Mouse (Mus musculus) T-cell, adult 66 days (primary cell): ENCODE data around the gene Prss46. TPM values are rescaled to one million over a fixed set of nuclear protein-coding genes. Genes with fewer than 3 reads are reported as not detected.

ENCODE experiments used
- total RNA-seq, 2 experiments: library from RNA; stranded (reverse); gene quantifications; 3 replicates in 1 of 2; 4 replicates in 1 of 2; pipeline ENCODE4 v1.2.4; 2023

Gene Prss46
- total RNA-seq = not detected

GRCm38 (mm10) chr9:110844206-110844605, at the start of gene Prss46:
Prss46 (plus strand) TSS chr9:110844506.

DNA sequence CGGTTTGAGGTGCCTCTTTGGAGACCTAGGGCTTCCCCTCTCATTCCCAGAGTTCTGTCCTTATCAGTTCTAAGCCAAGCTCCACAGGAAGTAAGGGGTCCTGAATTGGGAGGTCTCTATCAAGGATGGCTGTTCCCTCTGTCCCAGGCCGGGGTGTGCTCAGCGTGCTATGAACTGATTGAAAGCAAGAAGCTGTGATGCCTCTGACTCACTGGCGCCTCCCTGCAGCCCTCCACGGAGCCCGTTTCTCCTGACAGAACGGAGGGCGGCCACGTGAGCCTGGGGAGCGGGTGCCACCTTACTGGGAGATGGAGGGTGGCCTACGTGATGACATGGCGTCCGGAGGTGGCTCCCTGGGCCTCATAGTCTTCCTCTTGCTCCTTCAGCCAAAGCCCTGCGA, 46.4 kb upstream of the Prss46 start, which contains the start of gene Prss42:
Gene Prss42 (plus strand): TSS at position 301 of the 400 bp plus-strand sequence.

GRCm38 (mm10) chr9:110813789-110814188, 30.5 kb upstream of the Prss46 start, which contains the start of gene Prss44:
Prss44 (plus strand) TSS chr9:110813994.

DNA sequence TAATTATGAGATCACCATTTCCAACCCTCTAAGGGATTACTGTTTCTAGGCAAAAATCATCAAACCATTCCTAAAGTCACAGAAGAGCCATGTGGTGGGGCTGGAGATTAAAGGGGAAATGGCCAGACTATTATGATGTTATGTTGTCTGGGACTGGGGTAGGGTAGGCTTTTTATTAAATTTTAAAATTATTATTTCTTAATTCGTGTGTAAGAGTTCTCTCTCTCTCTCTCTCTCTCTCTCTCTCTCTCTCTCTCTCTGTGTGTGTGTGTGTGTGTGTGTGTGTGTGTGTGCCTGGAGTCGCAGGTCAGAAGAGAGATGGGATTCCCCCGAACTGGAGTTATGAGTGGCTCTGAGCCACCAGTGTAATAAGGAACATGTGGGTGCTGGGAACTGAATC, 17.9 kb upstream of the Prss46 start, which contains the start of gene Prss43:
Gene Prss43 (plus strand): TSS at position 301 of the 400 bp plus-strand sequence.

GRCm38 (mm10) chr9:110834411-110834810, 9.9 kb upstream of the Prss46 start, which contains the start of gene Prss45:
Prss45 (plus strand) TSS chr9:110834588.

DNA sequence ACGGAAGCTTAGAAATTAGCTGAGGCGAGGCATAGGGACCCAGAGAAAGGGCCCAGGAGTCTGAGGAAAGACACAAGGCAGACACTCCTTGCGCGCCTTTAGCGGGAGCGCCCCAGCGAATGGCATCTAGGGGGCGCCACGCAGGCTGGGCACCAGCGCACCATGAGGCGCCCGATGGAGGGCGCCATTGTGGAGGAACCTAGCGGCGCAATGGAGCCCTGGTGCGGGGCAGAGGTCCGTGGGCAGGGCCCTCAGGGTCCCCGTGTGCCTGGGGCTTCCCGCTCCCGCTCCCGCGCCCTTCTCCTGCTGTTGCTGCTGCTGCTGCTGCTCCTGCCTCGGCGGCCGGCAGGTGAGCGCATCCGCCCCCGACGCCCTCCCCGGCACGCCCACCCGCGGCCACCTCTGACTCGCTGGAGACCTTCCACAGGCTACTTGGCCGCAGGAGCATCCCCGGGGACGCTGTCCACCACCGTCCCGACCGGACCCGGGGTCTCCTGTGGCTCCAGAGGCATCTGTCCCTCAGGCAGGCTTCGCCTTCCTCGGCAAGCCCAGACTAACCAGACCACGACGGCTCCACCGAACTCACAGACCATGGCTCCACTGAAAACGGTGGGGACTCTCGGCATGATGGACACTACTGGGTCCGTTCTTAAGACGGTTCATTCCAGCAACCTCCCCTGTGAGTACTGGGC, 13.6 kb downstream of the Prss46 start, which contains the start of gene Prss50:
Gene Prss50 (plus strand): TSS at position 187 of the 692 bp plus-strand sequence.

GRCm38 (mm10) chr9:110879191-110879920, 35.0 kb downstream of the Prss46 start, which contains the start of gene Als2cl:
Als2cl (plus strand) TSS chr9:110879870.

GRCm38 (mm10) chr9:110879998-110880561, 35.8 kb downstream of the Prss46 start, which contains the start of gene Tmie:
Tmie (minus strand) TSS chr9:110880113.

Other genes with a start within 250 kb of the Prss46 start
- 10 to 100 TPM; 12.2 to 14.3 TPM for gene Nradd, start 220.1 kb upstream of the Prss46 start, total RNA-seq
- 100 to 1,000 TPM; 113 to 134 TPM for gene Nbeal2, start 190.3 kb upstream of the Prss46 start, total RNA-seq
- gene Ccdc12, start 188.0 kb upstream of the Prss46 start, total RNA-seq = 10 to 100 TPM; 85.4 to 95.4 TPM
- not detected for gene Myl3, start 102.6 kb upstream of the Prss46 start, total RNA-seq
- gene Pth1r, start 97.4 kb upstream of the Prss46 start, total RNA-seq = not detected
- not detected for gene Prss42, start 46.3 kb upstream of the Prss46 start, total RNA-seq
- gene Prss44, start 30.5 kb upstream of the Prss46 start, total RNA-seq = not detected
- gene Prss43, start 17.8 kb upstream of the Prss46 start, total RNA-seq = not detected
- gene Prss45, start 9.9 kb upstream of the Prss46 start, total RNA-seq = not detected
- under 1 TPM in 1 of 2 experiments, not detected in 1; 0.92 TPM for gene Prss50, start 13.5 kb downstream of the Prss46 start, total RNA-seq
- gene Als2cl, start 35.4 kb downstream of the Prss46 start, total RNA-seq = 100 to 1,000 TPM; 470 to 474 TPM
- gene Tmie, start 35.6 kb downstream of the Prss46 start, total RNA-seq = 10 to 100 TPM; 29.8 to 30.7 TPM
- 1 to 10 TPM; 3.6 to 5.6 TPM for gene Fam240a, start 72.4 kb downstream of the Prss46 start, total RNA-seq
- under 1 TPM in 1 of 2 experiments, not detected in 1; 0.86 TPM for gene Tdgf1, start 101.7 kb downstream of the Prss46 start, total RNA-seq
- gene Lrrc2, start 107.0 kb downstream of the Prss46 start, total RNA-seq = under 1 TPM; 0.15 to 0.35 TPM
- not detected for gene Rtp3, start 146.1 kb downstream of the Prss46 start, total RNA-seq
- gene Ltf, start 174.8 kb downstream of the Prss46 start, total RNA-seq = 1 to 10 TPM; 4.8 to 5.4 TPM
- gene Ccrl2, start 213.0 kb downstream of the Prss46 start, total RNA-seq = 1 to 10 TPM; 3.1 to 4.7 TPM